Mouse (Mus musculus) heart, embryonic 10.5 days (tissue): Measurements from ENCODE around the gene Arl5b. TPM values are rescaled to one million over a fixed set of nuclear protein-coding genes. Genes with fewer than 3 reads are reported as not detected.

Experiments used
- polyA plus RNA-seq: library from polyadenylated mRNA; unstranded; fragments of >200 nt; fragmentation: Nextera tagmentation; extraction: Ambion mirVana; gene quantifications from 2 replicates; pipeline ENCODE4 v1.2.1, GENCODE M21; 2016

Arl5b gene
- polyA plus RNA-seq, 1 experiment from 2014 or later = 32.8 TPM

Other genes with a start within 250 kb of the Arl5b start
- gene Nsun6, start 5.7 kb downstream of the Arl5b start, polyA plus RNA-seq = 6.5 and 8.3 TPM in 2 replicates